Mouse (Mus musculus): Measurements from ENCODE around the gene Vps37c.

DNA sequence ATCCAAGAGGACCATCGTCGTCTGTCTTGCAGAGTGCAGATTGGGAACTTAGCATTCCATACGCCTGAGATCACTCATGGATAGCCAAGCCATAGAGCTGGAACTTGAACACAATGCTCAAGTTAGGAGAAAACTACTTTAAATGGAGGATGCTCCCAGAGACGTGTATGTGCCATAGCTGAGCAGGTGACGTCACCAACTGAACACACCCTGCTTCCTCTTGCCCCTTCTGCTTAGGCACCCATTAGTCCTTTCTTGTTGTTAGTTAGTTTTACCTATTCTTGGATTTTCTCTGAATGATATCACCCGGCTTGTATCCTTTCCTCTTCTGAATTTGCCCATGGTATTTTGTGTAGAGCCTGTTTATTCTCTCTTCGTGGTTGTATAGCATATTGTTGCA is 58.6 kb downstream of the Vps37c start:
- no peak for TF ChIP-seq CTCF (conservative IDR thresholded peaks at IDR 0.05; ENCODE audit: low read length)
- no peak for TF ChIP-seq POU5F1 (IDR thresholded peaks at IDR 0.05; ENCODE audit: borderline replicate concordance, low read length)
- no peak for TF ChIP-seq NANOG (IDR thresholded peaks at IDR 0.05; ENCODE audit: borderline replicate concordance, low read length)
